ENCODE assay signal across 7 mouse cellular contexts in the genomic region with DNA sequence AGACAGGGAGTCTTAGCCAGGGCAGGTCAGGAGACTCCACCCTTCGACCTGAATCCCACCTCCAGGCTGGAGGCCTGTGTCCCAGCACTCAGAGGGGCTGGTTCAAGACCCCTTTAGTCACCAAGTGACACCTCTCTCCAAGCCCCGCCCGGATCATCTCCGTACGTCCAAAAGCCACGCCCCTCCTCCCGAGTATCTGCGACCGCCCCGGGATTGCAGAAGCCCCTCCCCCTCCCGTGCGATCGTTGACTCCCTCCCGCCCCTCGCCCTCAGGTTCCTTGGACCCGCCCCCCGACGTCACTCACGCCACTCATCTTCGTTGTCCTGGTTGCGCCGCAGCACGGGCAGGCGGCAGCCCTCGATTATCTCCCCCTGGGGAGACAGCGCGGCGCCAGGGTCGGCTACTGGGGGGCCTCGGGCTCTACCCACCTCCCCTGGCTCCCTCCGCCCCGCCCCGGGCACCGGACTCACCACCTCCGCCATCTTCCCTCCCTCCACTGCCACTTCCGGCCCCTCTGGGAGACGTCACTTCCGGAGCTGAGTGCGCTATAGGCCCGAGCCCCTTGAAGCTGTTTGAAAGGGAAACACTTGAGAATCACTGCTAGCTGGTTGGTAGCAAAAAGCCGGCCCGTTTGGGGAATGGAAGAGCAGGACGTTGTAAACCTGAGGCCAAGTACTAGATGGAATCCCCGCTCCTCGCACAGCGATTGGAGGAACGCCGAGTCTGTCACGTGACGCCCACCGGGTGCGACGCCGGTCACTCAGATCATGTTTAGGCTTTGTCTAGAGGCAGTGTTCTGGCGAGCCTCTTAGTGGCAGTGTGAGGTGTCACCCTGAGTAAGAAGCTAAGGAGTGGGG. TPM values are rescaled to one million over a fixed set of nuclear protein-coding genes. Genes with fewer than 3 reads are reported as not detected.
DNase-seq lines count a peak whose midpoint lies in the region; ATAC-seq and TF ChIP-seq lines count a peak whose summit lies in the region.

TSS of gene Kat5 (minus strand) at position 691 of the 858 bp plus-strand sequence.

- TF ChIP-seq POLR2A in kidney, adult 2 months (IDR thresholded peaks at IDR 0.05; ENCODE audit: low read depth, low read length) = peak; percentile 48
- TF ChIP-seq POLR2A in spleen, adult 2 months (IDR thresholded peaks at IDR 0.05; ENCODE audit: low read depth, low read length) = peak; percentile 25

- H3K4me1 ChIP-seq in embryonic facial prominence, embryonic 12.5 days = peaks cover 19% of the 10 kb centered on the region
- H3K4me1 ChIP-seq in kidney, adult 2 months (ENCODE audit: control insufficient read depth, insufficient read depth, low read length) = peaks cover 6% of the 10 kb centered on the region; the same call in 1 of the 2 replicates
- peaks cover 19% of the 10 kb centered on the region for H3K4me1 ChIP-seq in limb, embryonic 12.5 days (replicated peaks)
- H3K4me1 ChIP-seq in midbrain, embryonic 15.5 days = peaks cover 22% of the 10 kb centered on the region
- H3K4me1 ChIP-seq in spleen, adult 2 months (ENCODE audit: control insufficient read depth, insufficient read depth, insufficient read length) = peaks cover 4% of the 10 kb centered on the region

- H3K4me2 ChIP-seq in embryonic facial prominence, embryonic 12.5 days (replicated peaks) = peak within 1 kb of the TSS; percentile 79
- H3K4me2 ChIP-seq in limb, embryonic 12.5 days = peak within 1 kb of the TSS; percentile 69
- H3K4me2 ChIP-seq in midbrain, embryonic 15.5 days = peak within 1 kb of the TSS; percentile 59

- H3K27me3 ChIP-seq in embryonic facial prominence, embryonic 12.5 days = no peaks in the 10 kb centered on the region
- no peaks in the 10 kb centered on the region for H3K27me3 ChIP-seq in kidney, adult 2 months (replicated peaks; ENCODE audit: control insufficient read depth, insufficient read depth, low read length)
- H3K27me3 ChIP-seq in limb, embryonic 12.5 days = no peaks in the 10 kb centered on the region
- H3K27me3 ChIP-seq in midbrain, embryonic 15.5 days (replicated peaks) = no peaks in the 10 kb centered on the region; the same call in 1 of the 2 replicates
- no peaks in the 10 kb centered on the region for H3K27me3 ChIP-seq in spleen, adult 2 months (ENCODE audit: control insufficient read depth, insufficient read depth, low read length)

- TF ChIP-seq CTCF in kidney, adult 2 months (conservative IDR thresholded peaks at IDR 0.05; ENCODE audit: insufficient read depth, insufficient read length, low read depth, low read length) = no peak
- no peak for TF ChIP-seq CTCF in spleen, adult 2 months (IDR thresholded peaks at IDR 0.05; ENCODE audit: extremely low read depth, insufficient read depth, insufficient read length, insufficient replicate concordance)

- DNase-seq in adrenal gland, postnatal 25 days = peak; percentile 91
- DNase-seq in heart, adult 18-20 months = peak; percentile 94 to 97
- peak; percentile 95 for DNase-seq in kidney, adult 2 months
- DNase-seq in spleen, adult 2 months (ENCODE audit: low read depth in 1 of 2, low spot score in 2 of 2) = peak; percentile 84 to 85

- H3K9me3 ChIP-seq in embryonic facial prominence, embryonic 12.5 days = no peaks in the 10 kb centered on the region
- no peaks in the 10 kb centered on the region for H3K9me3 ChIP-seq in limb, embryonic 12.5 days
- H3K9me3 ChIP-seq in midbrain, embryonic 15.5 days = no peaks in the 10 kb centered on the region

- H3K27ac ChIP-seq in embryonic facial prominence, embryonic 12.5 days = peak within 1 kb of the TSS; percentile 98
- H3K27ac ChIP-seq in kidney, adult 2 months (ENCODE audit: insufficient read depth, low read depth, low read length) = peak within 1 kb of the TSS; percentile 83
- H3K27ac ChIP-seq in limb, embryonic 12.5 days = peak within 1 kb of the TSS; percentile 98
- H3K27ac ChIP-seq in midbrain, embryonic 15.5 days = peak within 1 kb of the TSS; percentile 100
- H3K27ac ChIP-seq in spleen, adult 2 months (ENCODE audit: insufficient read depth, low read length) = peak within 1 kb of the TSS; percentile 96

- ATAC-seq in embryonic facial prominence, embryonic 12.5 days (ENCODE audit: insufficient number of reproducible peaks, insufficient read depth, low FRiP score, low TSS enrichment) = peak; percentile 85
- ATAC-seq in limb, embryonic 12.5 days (ENCODE audit: insufficient number of reproducible peaks, insufficient read depth, low FRiP score, low TSS enrichment, low read depth) = peak; percentile 87
- ATAC-seq in midbrain, embryonic 15.5 days (replicated peaks) = peak; percentile 93

- H3K4me3 ChIP-seq in embryonic facial prominence, embryonic 12.5 days = peak within 1 kb of the TSS; percentile 54
- peak within 1 kb of the TSS; percentile 57 for H3K4me3 ChIP-seq in kidney, adult 2 months (ENCODE audit: insufficient read depth, low read depth, low read length)
- H3K4me3 ChIP-seq in limb, embryonic 12.5 days (replicated peaks) = peak within 1 kb of the TSS; percentile 65
- H3K4me3 ChIP-seq in midbrain, embryonic 15.5 days = peak within 1 kb of the TSS; percentile 78
- H3K4me3 ChIP-seq in spleen, adult 2 months (ENCODE audit: extremely low read depth, insufficient read depth, insufficient read length) = peak within 1 kb of the TSS; percentile 83

- WGBS in embryonic facial prominence, embryonic 12.5 days = 1% methylated on average over 55 of the region's 55 CpGs
- under 1% methylated on average over 55 of the region's 55 CpGs for WGBS in kidney, adult 2 months
- WGBS in limb, embryonic 12.5 days = 1% methylated on average over 55 of the region's 55 CpGs
- WGBS in midbrain, embryonic 15.5 days = under 1% methylated on average over 55 of the region's 55 CpGs
- WGBS in spleen, adult 2 months = under 1% methylated on average over 52 of the region's 55 CpGs

- H3K9ac ChIP-seq in embryonic facial prominence, embryonic 12.5 days = peak within 1 kb of the TSS; percentile 65
- peak within 1 kb of the TSS; percentile 79 for H3K9ac ChIP-seq in limb, embryonic 12.5 days (replicated peaks)
- H3K9ac ChIP-seq in midbrain, embryonic 15.5 days = peak within 1 kb of the TSS; percentile 92

- peaks cover 42% of the 10 kb centered on the region for H3K36me3 ChIP-seq in embryonic facial prominence, embryonic 12.5 days
- H3K36me3 ChIP-seq in kidney, adult 2 months (ENCODE audit: control insufficient read depth, insufficient read depth, low read length) = no peaks in the 10 kb centered on the region
- peaks cover 43% of the 10 kb centered on the region for H3K36me3 ChIP-seq in limb, embryonic 12.5 days
- H3K36me3 ChIP-seq in midbrain, embryonic 15.5 days (replicated peaks) = peaks cover 29% of the 10 kb centered on the region
- H3K36me3 ChIP-seq in spleen, adult 2 months (ENCODE audit: control insufficient read depth, insufficient read depth, low read length) = peaks cover 16% of the 10 kb centered on the region

RNA-seq across cellular contexts. Expression of gene Kat5, which starts in this region (rescaled TPM):
- 74.6 and 86.3 TPM in 2 replicates for total RNA-seq in adrenal gland, postnatal 25 days (2021)
- 61.3 and 63.7 TPM in 2 replicates for polyA plus RNA-seq in embryonic facial prominence, embryonic 12.5 days (2016; fragmentation: Nextera tagmentation; extraction: Ambion mirVana)
- total RNA-seq in heart, adult 18-20 months (2021) = 10 to 100 TPM; 20.5 to 31.3 TPM
- polyA plus RNA-seq in kidney, adult 2 months (2012; rRNA removed) = 60.3 and 67.4 TPM in 2 replicates
- 56.3 and 60.1 TPM in 2 replicates for polyA plus RNA-seq in limb, embryonic 12.5 days (2016; fragmentation: Nextera tagmentation; extraction: Ambion mirVana)
- polyA plus RNA-seq in midbrain, embryonic 15.5 days (2015; fragmentation: Nextera tagmentation; extraction: Ambion mirVana) = 82.3 and 84.7 TPM in 2 replicates
- polyA plus RNA-seq in spleen, adult 2 months (2012; rRNA removed) = 37.3 and 46.1 TPM in 2 replicates

Comparison
In these comparisons a context has a peak if more than half of its experiments do, and no peak if none do; other contexts are left out.
1. Peak in every context shown above with its lines: DNase-seq, ATAC-seq, H3K4me3 ChIP-seq and H3K27ac ChIP-seq.